Mouse (Mus musculus) lung, postnatal 0 days (tissue): Measurements from ENCODE around the gene Tex12. TPM values are rescaled to one million over a fixed set of nuclear protein-coding genes. Genes with fewer than 3 reads are reported as not detected.
A peak's percentile ranks its signal among the peaks of the same experiment; 100 is the strongest.

Experiments used
- ATAC-seq: fragments of 200-750 bp; cut with Nextera tagmentation; 2 replicates; pipeline ENCODE4 v1.8.0; 2017; ENCODE audit warnings: moderate library complexity
- DNase-seq: peaks from one replicate; pipeline ENCODE4 v3.0.0-alpha.2; 2016; ENCODE audit warnings: low spot score
- H3K27ac ChIP-seq: fragments of 300-500 bp; sonication (generic); 2 replicates; pipeline ENCODE4 v1.5.1; 2014; ENCODE audit warnings: antibody characterized with exemption, mild to moderate bottlenecking, low read length, mixed read lengths
- H3K27me3 ChIP-seq: fragments of 300-500 bp; sonication (generic); replicated peaks from 2 replicates; pipeline ENCODE4 v1.6.1; 2014; ENCODE audit warnings: low read length, mixed read lengths; ENCODE audit not compliant: insufficient read depth
- H3K36me3 ChIP-seq: fragments of 300-500 bp; sonication (generic); 2 replicates; pipeline ENCODE4 v1.6.1; 2014; ENCODE audit warnings: low read length, mixed read lengths; ENCODE audit not compliant: insufficient read depth
- H3K4me1 ChIP-seq: fragments of 300-500 bp; sonication (generic); 2 replicates; pipeline ENCODE4 v1.6.1; 2014; ENCODE audit warnings: antibody characterized with exemption, low read depth, low read length, mixed read lengths; ENCODE audit not compliant: insufficient read depth
- H3K4me2 ChIP-seq: fragments of 300-500 bp; sonication (generic); replicated peaks from 2 replicates; pipeline ENCODE4 v1.6.1; 2014; ENCODE audit warnings: low read depth, mild to moderate bottlenecking, low read length, moderate library complexity, mixed read lengths
- H3K4me3 ChIP-seq: fragments of 300-500 bp; sonication (generic); 2 replicates; pipeline ENCODE4 v1.5.1; 2014; ENCODE audit warnings: low read depth, low read length
- H3K9ac ChIP-seq: fragments of 300-500 bp; sonication (generic); replicated peaks from 2 replicates; pipeline ENCODE4 v1.6.1; 2014; ENCODE audit warnings: low read depth, mild to moderate bottlenecking
- H3K9me3 ChIP-seq: fragments of 300-500 bp; sonication (generic); 2 replicates; pipeline ENCODE4 v1.6.1; 2016; ENCODE audit warnings: low read length, mixed read lengths
- CTCF ChIP-seq: IDR thresholded peaks from 2 replicates; pipeline ENCODE4 v1.5.1; 2016; ENCODE audit warnings: antibody characterized with exemption, mild to moderate bottlenecking
- EP300 ChIP-seq: IDR thresholded peaks from 2 replicates; pipeline ENCODE4 v1.6.1; 2016; ENCODE audit warnings: antibody characterized with exemption, mild to moderate bottlenecking, control low read depth
- WGBS: fragments of 180-500 bp; shearing (Covaris S2); extraction: QIAGEN DNeasy Blood & Tissue Kit; methylation state at CpG from one replicate; pipeline ENCODE4 v1.1.7; 2014; 5-methylcytosine and 5-hydroxymethylcytosine counted together
- polyA plus RNA-seq: library from polyadenylated mRNA; unstranded; fragments of >200 nt; fragmentation: Nextera tagmentation; extraction: Ambion mirVana; gene quantifications from 2 replicates; pipeline ENCODE4 v1.2.1, GENCODE M21; 2015

The Tex12 gene
- not detected in 2 replicates for polyA plus RNA-seq

GRCm38 (mm10) chr9:50561145-50561917 lies at the start of gene Tex12:
TSS of gene Tex12 (minus strand) at chr9:50561325.
- H3K4me3 ChIP-seq: no peak within 1 kb of the TSS
- no peak for TF ChIP-seq CTCF
- DNase-seq (no peak), ATAC-seq (no peak)
- no peak within 1 kb of the TSS for H3K27ac ChIP-seq
- WGBS: 86% methylated on average over 38 of the region's 38 CpGs
- H3K27me3 ChIP-seq: no peaks in the 10 kb centered on the region
- H3K9ac ChIP-seq: no peak within 1 kb of the TSS
- H3K4me1 ChIP-seq: no peaks in the 10 kb centered on the region
- H3K36me3 ChIP-seq: no peaks in the 10 kb centered on the region
- H3K4me2 ChIP-seq: no peak within 1 kb of the TSS
- H3K9me3 ChIP-seq: no peaks in the 10 kb centered on the region

- Histone ChIP-seq H3K9ac (peak overlapping the region; percentile 60), H3K9me3 (no peaks in the 10 kb centered on the region), H3K27me3 (no peaks in the 10 kb centered on the region), H3K4me1 (peaks cover 18% of the 10 kb centered on the region; the same call in 1 of the 2 replicates), H3K4me2 (peak overlapping the region; percentile 87), H3K27ac (peak overlapping the region; percentile 87), H3K4me3 (peak overlapping the region; percentile 66), H3K36me3 (no peaks in the 10 kb centered on the region; the same call in 1 of the 2 replicates)
- WGBS: 2% methylated on average over 6 of the region's 6 CpGs
- TF ChIP-seq CTCF: no peak
- TF ChIP-seq EP300: no peak
- ATAC-seq (no peak), DNase-seq (no peak)
These were observed 43.2 kb upstream of the Tex12 start for GRCm38 (mm10) chr9:50604338-50604737.

- H3K36me3 ChIP-seq: no peaks in the 10 kb centered on the region; the same call in 1 of the 2 replicates
- no peak for TF ChIP-seq EP300
- TF ChIP-seq CTCF: peak; percentile 65
- ATAC-seq (peak; percentile 78), DNase-seq (no peak)
- H3K4me1 ChIP-seq: peaks cover 18% of the 10 kb centered on the region; the same call in 1 of the 2 replicates
- under 1% methylated on average over 24 of the region's 24 CpGs for WGBS
- no peaks in the 10 kb centered on the region for H3K27me3 ChIP-seq
- H3K27ac ChIP-seq: peak overlapping the region; percentile 87
- peak overlapping the region; percentile 66 for H3K4me3 ChIP-seq
- H3K9me3 ChIP-seq: no peaks in the 10 kb centered on the region
- H3K9ac ChIP-seq: peak overlapping the region; percentile 60
- H3K4me2 ChIP-seq: peak overlapping the region; percentile 87
These were observed 42.8 kb upstream of the Tex12 start for GRCm38 (mm10) chr9:50603998-50604324.

- Histone ChIP-seq H3K27ac (peak within 1 kb of the TSS; percentile 87), H3K36me3 (peaks cover 2% of the 10 kb centered on the region; the same call in 1 of the 2 replicates), H3K9ac (peak within 1 kb of the TSS; percentile 60), H3K4me1 (peaks cover 18% of the 10 kb centered on the region; the same call in 1 of the 2 replicates), H3K9me3 (no peaks in the 10 kb centered on the region), H3K4me2 (peak within 1 kb of the TSS; percentile 87), H3K27me3 (no peaks in the 10 kb centered on the region), H3K4me3 (peak within 1 kb of the TSS; percentile 66)
- WGBS: 1% methylated on average over 48 of the region's 48 CpGs
- TF ChIP-seq EP300: no peak
- TF ChIP-seq CTCF: no peak
- DNase-seq (peak; percentile 98), ATAC-seq (peak; percentile 99)
These were observed 42.3 kb upstream of the Tex12 start, which contains the start of the genes Sdhd and Timm8b for GRCm38 (mm10) chr9:50603189-50603997. TSS of gene Sdhd (minus strand) at chr9:50603812. TSS of gene Timm8b (plus strand) at chr9:50603910.

GRCm38 (mm10) chr9:50602055-50602845 lies 41.1 kb upstream of the Tex12 start:
- Histone ChIP-seq H3K4me3 (peak overlapping the region; percentile 66; the same call in 1 of the 2 replicates), H3K27ac (no peak overlapping the region), H3K4me1 (peaks cover 18% of the 10 kb centered on the region; the same call in 1 of the 2 replicates), H3K27me3 (no peaks in the 10 kb centered on the region), H3K4me2 (peak overlapping the region; percentile 87), H3K36me3 (peaks cover 11% of the 10 kb centered on the region; the same call in 1 of the 2 replicates), H3K9ac (no peak overlapping the region), H3K9me3 (no peaks in the 10 kb centered on the region)
- 88% methylated on average over 7 of the region's 7 CpGs for WGBS
- TF ChIP-seq CTCF: no peak
- no peak for TF ChIP-seq EP300
- DNase-seq (no peak), ATAC-seq (no peak)
